Mouse (Mus musculus): Measurements from ENCODE around the gene Htra2.

DNA sequence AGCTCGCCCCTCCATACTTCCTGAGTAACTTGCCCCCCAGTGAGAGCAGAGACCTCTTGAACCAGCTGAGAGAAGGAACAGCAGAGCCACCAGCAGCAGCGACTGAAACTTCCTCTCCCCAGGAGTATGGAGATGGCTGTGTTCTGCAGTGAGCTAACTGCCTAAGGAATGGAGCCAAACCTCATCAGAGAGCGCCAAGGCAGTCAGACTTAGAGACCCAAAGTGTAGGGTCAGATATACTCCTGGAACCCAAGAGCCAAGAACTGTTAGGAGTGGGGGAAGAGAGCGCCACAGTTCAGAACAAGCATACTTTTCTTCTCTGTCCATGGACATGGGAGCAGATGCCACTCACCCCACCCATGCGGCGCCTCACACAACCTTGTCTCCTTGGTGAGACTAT, 11.4 kb upstream of the Htra2 start:
- no peak for TF ChIP-seq CTCF (IDR thresholded peaks at IDR 0.05; ENCODE audit: low read depth, low read length)
- no peak for TF ChIP-seq EP300 (IDR thresholded peaks at IDR 0.05; ENCODE audit: insufficient read depth, low read depth, low read length)
